Mouse (Mus musculus) limb, embryonic 12.5 days (tissue): ENCODE measurements at regions not wholly inside any gene's neighbourhood (a gene's known extent, or its start where the extent isn't known, plus 50 kb on each side); places are given as distances from the start of the nearest gene placed in this dataset.

ENCODE experiments used
- ATAC-seq: fragments of 200-750 bp; cut with Nextera tagmentation; 2 replicates; pipeline ENCODE4 v1.8.0; 2017; ENCODE audit warnings: low read depth, moderate TSS enrichment; ENCODE audit not compliant: insufficient number of reproducible peaks, insufficient read depth, low FRiP score, low TSS enrichment
- H3K27ac ChIP-seq: fragments of 300-500 bp; sonication (generic); 2 replicates; pipeline ENCODE4 v1.5.1; 2016; ENCODE audit warnings: mild to moderate bottlenecking, moderate library complexity
- H3K27me3 ChIP-seq: fragments of 300-500 bp; sonication (generic); 2 replicates; pipeline ENCODE4 v1.6.1; 2016; ENCODE audit warnings: mild to moderate bottlenecking, moderate library complexity
- H3K36me3 ChIP-seq: fragments of 300-500 bp; sonication (generic); 2 replicates; pipeline ENCODE4 v1.6.1; 2016; ENCODE audit warnings: mild to moderate bottlenecking, moderate library complexity
- H3K4me1 ChIP-seq: fragments of 300-500 bp; sonication (generic); replicated peaks from 2 replicates; pipeline ENCODE4 v1.6.1; 2016
- H3K4me2 ChIP-seq: fragments of 300-500 bp; sonication (generic); 2 replicates; pipeline ENCODE4 v1.6.1; 2016; ENCODE audit warnings: mild to moderate bottlenecking, moderate library complexity
- H3K4me3 ChIP-seq: fragments of 300-500 bp; sonication (generic); replicated peaks from 2 replicates; pipeline ENCODE4 v1.5.1; 2016; ENCODE audit warnings: mild to moderate bottlenecking
- H3K9ac ChIP-seq: fragments of 300-500 bp; sonication (generic); replicated peaks from 2 replicates; pipeline ENCODE4 v1.6.1; 2016; ENCODE audit warnings: mild to moderate bottlenecking, moderate library complexity
- H3K9me3 ChIP-seq: fragments of 300-500 bp; sonication (generic); 2 replicates; pipeline ENCODE4 v1.6.1; 2016; ENCODE audit warnings: mild to moderate bottlenecking, moderate library complexity
- WGBS: fragments of 180-500 bp; shearing (Covaris S2); methylation state at CpG from one replicate; pipeline ENCODE4 v1.1.7; 2016; 5-methylcytosine and 5-hydroxymethylcytosine counted together

DNA sequence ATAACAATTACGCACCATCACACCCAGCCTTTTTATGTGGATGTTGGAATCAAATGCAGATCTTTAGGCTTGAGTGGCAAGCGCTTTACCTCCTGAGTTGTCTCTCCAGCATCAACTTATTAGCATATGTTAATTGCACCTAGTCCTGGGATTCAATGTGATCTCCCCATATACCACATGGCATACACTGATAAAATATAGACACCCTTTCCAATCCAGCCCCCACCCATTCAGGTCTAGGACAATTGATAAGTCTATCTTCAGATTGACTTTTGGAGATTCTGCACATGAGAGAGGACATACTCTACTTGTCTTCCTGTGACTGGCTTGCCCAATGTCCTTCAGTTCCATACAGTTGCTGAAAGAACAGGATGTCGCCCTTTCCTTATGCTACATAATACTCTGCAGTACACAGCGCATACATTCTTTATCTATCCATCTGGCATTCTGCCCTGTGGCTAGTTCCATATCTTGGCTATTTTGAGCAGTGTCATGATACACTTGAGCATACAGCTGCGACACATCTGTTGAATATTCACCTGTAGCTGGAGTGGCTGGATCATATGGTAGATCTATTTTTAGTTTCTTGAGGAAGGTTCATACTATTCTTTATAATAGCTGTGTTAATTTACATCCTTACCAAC lies 120.3 kb downstream of the Gsdmc2 start:
- H3K4me1 ChIP-seq: 0 out of 2 replicates have a peak, but pooled peaks cover 4% of the 10 kb centered on the region
- no peak for ATAC-seq

DNA sequence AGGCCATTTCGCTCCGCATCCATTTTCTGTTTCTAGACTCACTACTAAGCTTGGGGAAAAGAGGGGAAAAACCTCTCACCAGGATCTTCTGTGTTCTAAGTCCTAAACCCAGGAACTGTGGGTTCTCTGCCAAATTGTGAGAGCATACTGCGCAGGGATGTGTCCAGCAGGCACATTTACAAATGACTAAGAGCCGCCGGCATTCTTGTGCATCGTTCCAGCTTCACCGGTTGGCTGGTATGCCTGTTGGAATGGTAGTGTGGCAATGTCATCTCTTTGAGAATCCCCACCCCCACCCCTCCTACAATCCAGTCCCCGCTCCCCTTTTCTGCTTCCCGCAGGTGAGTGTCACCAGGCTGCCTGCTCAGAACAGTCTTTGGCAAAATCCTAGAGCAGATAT lies 122.0 kb downstream of the Gsdmc2 start:
- no peak overlapping the region for H3K4me2 ChIP-seq
- H3K9me3 ChIP-seq: no peaks in the 10 kb centered on the region
- H3K36me3 ChIP-seq: no peaks in the 10 kb centered on the region
- 0 out of 2 replicates have a peak, but pooled peaks cover 4% of the 10 kb centered on the region for H3K4me1 ChIP-seq
- H3K27ac ChIP-seq: no peak overlapping the region
- ATAC-seq: no peak
- no peak overlapping the region for H3K4me3 ChIP-seq
- H3K27me3 ChIP-seq: no peaks in the 10 kb centered on the region
- H3K9ac ChIP-seq: no peak overlapping the region
- WGBS: 70% methylated on average over 9 of the region's 9 CpGs

More for the DNA sequence above, 120.3 kb downstream of the Gsdmc2 start:
- Histone ChIP-seq H3K4me3 (no peak overlapping the region), H3K27me3 (no peaks in the 10 kb centered on the region), H3K27ac (no peak overlapping the region), H3K9ac (no peak overlapping the region), H3K36me3 (no peaks in the 10 kb centered on the region), H3K4me2 (no peak overlapping the region), H3K9me3 (no peaks in the 10 kb centered on the region)
- WGBS: 90% methylated on average over 5 of the region's 5 CpGs

DNA sequence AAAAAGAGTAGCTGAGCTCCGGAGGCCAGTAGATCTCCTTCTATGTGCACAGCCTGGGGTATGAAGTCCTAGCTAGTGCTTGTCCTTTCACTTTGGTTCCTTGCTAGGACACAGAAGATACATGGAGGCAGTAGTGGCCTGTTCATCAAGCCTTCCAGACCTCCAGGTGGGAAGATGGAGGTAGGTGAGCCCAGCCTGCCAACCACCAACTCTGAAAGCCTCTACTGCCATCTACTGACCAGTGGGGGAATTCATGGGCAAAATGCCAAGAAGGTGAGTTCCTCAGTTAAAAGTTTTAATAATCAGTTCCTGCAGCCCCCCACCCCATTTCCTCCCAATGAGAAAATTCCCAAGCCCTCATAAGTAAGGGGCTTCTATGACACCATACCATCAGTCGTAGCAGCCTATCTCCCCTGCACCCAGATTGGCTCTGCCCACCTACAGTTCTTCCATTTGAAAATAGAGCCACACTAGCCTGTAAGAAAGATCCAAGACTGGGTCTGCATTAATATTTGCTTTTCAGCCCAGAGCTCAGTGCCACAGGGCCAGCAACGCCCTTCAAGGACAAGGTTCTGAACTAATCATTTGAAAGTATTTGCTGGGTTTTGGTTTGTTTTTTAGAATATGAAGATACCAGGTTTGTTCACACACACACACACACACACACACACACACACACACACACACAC lies 123.2 kb downstream of the Gsdmc2 start:
- no peak for ATAC-seq
- H3K4me1 ChIP-seq: 0 out of 2 replicates have a peak, but pooled peaks cover 2% of the 10 kb centered on the region
- no peak overlapping the region for H3K4me3 ChIP-seq
- no peak overlapping the region for H3K27ac ChIP-seq
- H3K9ac ChIP-seq: no peak overlapping the region
- no peak overlapping the region for H3K4me2 ChIP-seq
- no peaks in the 10 kb centered on the region for H3K36me3 ChIP-seq
- no peaks in the 10 kb centered on the region for H3K9me3 ChIP-seq
- 61% methylated on average over 3 of the region's 3 CpGs for WGBS
- no peaks in the 10 kb centered on the region for H3K27me3 ChIP-seq

DNA sequence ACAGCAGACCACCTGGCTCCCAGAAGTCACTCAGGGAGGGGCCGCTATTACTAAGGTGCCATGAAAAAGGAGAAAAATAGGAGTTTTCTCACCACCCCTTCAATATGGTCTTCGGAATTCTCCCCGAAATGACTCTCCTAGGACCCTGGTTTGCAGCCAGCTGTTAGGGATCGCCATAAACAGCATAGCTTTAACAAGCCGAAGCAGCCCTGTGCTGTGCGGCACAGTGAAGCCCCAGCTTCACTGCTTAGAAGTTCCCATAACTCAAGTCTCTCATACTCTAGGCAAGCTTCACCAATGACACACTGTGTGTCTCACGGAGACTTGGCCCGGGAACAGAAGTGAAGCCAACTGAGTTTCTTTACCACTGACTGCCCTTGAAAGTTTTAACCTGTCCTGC lies 127.2 kb downstream of the Gsdmc2 start:
- ATAC-seq: peak; percentile 73

DNA sequence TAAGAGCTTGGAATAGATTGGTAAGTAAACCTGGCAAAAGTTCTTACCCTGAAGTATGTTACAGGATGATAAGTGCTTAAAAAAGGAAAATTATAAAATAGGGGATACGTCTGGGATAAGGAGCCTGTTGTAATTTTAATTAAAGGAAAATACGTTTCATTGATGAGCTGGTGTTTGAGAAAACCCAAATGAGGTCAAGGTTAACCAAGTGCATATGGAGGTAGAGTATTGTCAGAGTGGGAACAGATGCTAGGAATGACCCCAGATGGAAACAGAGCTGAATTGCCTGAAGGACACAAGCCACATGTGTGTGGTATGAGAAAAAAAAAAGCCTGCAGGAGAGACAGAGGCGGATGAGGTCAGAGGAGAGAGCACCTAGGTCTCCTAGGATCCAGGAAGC lies 131.3 kb downstream of the Gsdmc2 start:
- Histone ChIP-seq H3K4me2 (no peak overlapping the region), H3K27me3 (no peaks in the 10 kb centered on the region), H3K4me3 (no peak overlapping the region), H3K36me3 (no peaks in the 10 kb centered on the region), H3K4me1 (no peaks in the 10 kb centered on the region), H3K9me3 (no peaks in the 10 kb centered on the region), H3K27ac (no peak overlapping the region), H3K9ac (no peak overlapping the region)
- ATAC-seq: no peak
- WGBS: 12% methylated on average over 3 of the region's 3 CpGs

More for the DNA sequence above, 127.2 kb downstream of the Gsdmc2 start:
- no peaks in the 10 kb centered on the region for H3K4me1 ChIP-seq
- H3K27me3 ChIP-seq: no peaks in the 10 kb centered on the region
- no peak overlapping the region for H3K4me2 ChIP-seq
- no peaks in the 10 kb centered on the region for H3K36me3 ChIP-seq
- H3K4me3 ChIP-seq: no peak overlapping the region
- no peaks in the 10 kb centered on the region for H3K9me3 ChIP-seq
- no peak overlapping the region for H3K27ac ChIP-seq
- H3K9ac ChIP-seq: no peak overlapping the region
- 69% methylated on average over 8 of the region's 8 CpGs for WGBS

DNA sequence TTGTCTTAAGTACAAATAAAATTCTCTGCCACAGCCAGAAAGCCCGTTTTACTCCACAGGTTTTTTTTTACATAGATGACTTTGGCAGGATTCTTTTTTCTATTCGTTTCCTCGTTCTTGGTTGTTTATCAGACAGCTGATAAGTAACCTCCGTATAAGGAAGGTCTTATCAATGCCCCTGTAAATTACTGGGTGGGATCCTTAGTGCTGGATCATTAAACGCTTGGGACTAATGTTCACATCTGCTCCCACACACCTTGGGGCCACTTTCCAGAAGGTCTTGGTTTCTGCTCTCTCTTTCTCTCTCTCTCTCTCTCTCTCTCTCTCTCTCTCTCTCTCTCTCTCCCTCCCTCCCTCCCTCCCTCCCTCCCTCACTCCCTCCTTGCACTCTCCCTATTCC lies 134.6 kb downstream of the Gsdmc2 start:
- Histone ChIP-seq H3K9ac (no peak overlapping the region), H3K9me3 (no peaks in the 10 kb centered on the region)
- WGBS: 59% methylated on average over 5 of the region's 5 CpGs

DNA sequence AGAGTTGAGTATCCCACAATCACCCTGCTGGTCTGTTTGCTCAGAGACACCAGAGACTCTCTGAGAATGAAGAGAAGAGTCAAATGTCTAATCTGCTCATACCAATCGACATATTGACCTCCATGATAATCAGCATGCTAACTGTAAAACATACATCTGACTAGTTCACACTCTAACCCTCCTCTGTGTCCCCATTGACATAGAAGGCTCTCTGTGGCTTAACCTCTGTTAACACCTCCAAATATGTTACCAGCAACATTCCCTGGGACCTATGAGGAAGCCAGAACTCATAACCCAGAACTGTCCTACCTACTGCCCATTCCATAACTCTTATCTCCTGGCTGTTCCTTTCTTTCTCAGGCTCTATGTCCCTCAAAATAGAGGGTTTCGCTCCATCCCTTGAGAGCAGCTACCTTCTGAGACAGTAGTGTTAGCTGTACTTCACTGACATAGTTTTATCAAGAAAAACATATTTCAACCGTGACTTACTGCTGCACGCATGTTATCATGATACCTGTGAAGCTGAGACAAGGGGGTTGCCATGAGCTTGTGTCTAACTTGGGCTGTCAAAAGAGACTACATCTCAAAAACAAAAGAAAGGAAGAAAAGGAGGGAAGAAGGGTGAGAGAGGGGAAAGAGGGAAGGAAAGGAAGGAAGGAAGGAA lies 135.6 kb downstream of the Gsdmc2 start:
- H3K4me1 ChIP-seq: no peaks in the 10 kb centered on the region
- H3K4me3 ChIP-seq: no peak overlapping the region
- H3K27ac ChIP-seq: no peak overlapping the region
- H3K36me3 ChIP-seq: no peaks in the 10 kb centered on the region
- 88% methylated on average over 4 of the region's 4 CpGs for WGBS
- ATAC-seq: no peak
- no peak overlapping the region for H3K9ac ChIP-seq
- no peaks in the 10 kb centered on the region for H3K9me3 ChIP-seq
- no peak overlapping the region for H3K4me2 ChIP-seq
- no peaks in the 10 kb centered on the region for H3K27me3 ChIP-seq

More for the DNA sequence above, 134.6 kb downstream of the Gsdmc2 start:
- Histone ChIP-seq H3K4me2 (no peak overlapping the region), H3K27ac (no peak overlapping the region), H3K4me1 (no peaks in the 10 kb centered on the region), H3K4me3 (no peak overlapping the region), H3K27me3 (no peaks in the 10 kb centered on the region), H3K36me3 (no peaks in the 10 kb centered on the region)
- no peak for ATAC-seq

DNA sequence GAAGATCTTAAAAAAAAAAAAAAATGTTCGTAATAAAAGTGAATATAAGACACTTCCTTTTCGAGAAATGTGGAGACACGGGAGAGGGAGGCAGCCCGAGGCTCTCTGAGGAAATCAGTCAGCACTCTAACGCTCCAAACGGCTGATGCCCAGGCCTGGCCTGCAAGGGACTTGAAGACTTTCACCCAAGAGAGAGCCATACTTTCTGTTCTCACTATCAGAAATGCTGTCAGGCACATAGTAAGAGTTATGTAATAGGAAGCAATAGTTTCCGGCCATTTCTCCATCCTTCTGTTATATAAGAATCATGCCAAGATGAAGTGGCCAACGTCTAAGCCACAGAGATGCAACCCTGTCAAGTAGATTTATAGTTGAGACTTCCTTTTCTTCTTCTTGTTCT lies 140.3 kb downstream of the Gsdmc2 start:
- Histone ChIP-seq H3K4me1 (no peaks in the 10 kb centered on the region), H3K36me3 (no peaks in the 10 kb centered on the region), H3K4me2 (no peak overlapping the region), H3K4me3 (no peak overlapping the region), H3K27ac (no peak overlapping the region), H3K9ac (no peak overlapping the region), H3K9me3 (no peaks in the 10 kb centered on the region), H3K27me3 (no peaks in the 10 kb centered on the region)
- 79% methylated on average over 8 of the region's 8 CpGs for WGBS
- ATAC-seq: no peak

DNA sequence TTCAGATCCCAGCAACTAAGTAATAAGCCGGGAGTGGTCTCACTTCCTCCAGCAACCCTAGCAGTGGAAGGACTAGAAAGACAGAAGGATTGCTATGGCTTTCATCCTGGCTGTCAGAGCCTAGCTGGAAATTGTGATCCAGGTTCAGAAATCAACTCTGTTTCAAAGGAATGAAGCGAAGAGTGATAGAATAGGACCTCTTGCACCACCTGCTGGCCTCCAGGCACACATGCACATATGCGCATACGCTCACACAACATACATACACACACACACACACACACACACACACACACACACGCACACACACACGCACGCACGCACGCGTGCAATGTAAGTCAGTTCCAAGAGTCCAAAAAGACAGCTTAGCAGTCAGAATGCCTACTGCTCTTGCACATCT lies 147.1 kb downstream of the Gsdmc2 start:
- Histone ChIP-seq H3K27me3 (no peaks in the 10 kb centered on the region), H3K4me1 (no peaks in the 10 kb centered on the region), H3K4me3 (no peak overlapping the region), H3K9ac (no peak overlapping the region), H3K36me3 (no peaks in the 10 kb centered on the region), H3K27ac (no peak overlapping the region), H3K4me2 (no peak overlapping the region), H3K9me3 (no peaks in the 10 kb centered on the region)
- no peak for ATAC-seq
- WGBS: 95% methylated on average over 10 of the region's 10 CpGs

DNA sequence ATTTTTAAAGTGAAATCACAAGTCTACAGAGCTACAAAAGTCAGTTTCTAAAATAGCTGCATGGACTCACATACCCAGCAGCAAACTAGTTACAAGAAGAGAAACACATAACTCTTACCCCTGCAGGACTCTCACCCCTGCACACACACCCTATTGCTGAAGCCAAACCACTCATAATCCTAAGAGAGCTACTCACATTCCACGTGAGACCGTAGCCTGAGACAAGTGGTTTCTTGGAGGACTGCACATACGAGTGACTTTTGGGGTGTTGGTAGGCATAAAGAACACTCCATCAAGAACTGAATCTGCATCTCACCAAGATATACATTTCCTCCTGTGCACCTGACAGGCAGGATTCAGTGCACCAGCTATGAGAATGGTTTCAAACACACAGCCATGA lies 150.8 kb downstream of the Gsdmc2 start:
- H3K27me3 ChIP-seq: no peaks in the 10 kb centered on the region
- no peak for ATAC-seq
- H3K4me3 ChIP-seq: no peak overlapping the region
- H3K36me3 ChIP-seq: no peaks in the 10 kb centered on the region
- no peak overlapping the region for H3K9ac ChIP-seq
- no peak overlapping the region for H3K27ac ChIP-seq
- H3K9me3 ChIP-seq: no peaks in the 10 kb centered on the region
- H3K4me1 ChIP-seq: no peaks in the 10 kb centered on the region
- no peak overlapping the region for H3K4me2 ChIP-seq
- 75% methylated on average over 3 of the region's 3 CpGs for WGBS

DNA sequence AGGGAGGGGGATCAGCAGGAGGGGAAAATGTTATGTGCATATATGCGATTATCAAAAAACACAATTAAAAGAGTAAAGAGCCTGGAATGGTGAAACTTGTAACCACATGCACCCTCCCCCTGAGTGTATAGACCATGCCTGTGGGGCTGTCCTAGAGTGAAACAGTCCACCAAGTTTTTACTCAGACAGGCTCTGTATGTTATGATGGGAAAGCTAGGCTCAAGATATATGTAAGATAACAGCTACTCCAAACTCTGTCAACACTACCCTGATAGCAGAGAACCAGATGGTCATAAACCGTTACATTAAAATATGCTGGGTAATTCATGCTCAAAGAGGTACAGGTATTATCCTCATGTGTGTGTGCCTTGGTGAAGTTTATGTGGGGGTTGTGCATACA lies 151.4 kb downstream of the Gsdmc2 start:
- Histone ChIP-seq H3K4me3 (no peak overlapping the region), H3K27me3 (no peaks in the 10 kb centered on the region), H3K36me3 (no peaks in the 10 kb centered on the region), H3K27ac (no peak overlapping the region), H3K9me3 (no peaks in the 10 kb centered on the region), H3K4me2 (no peak overlapping the region), H3K9ac (no peak overlapping the region), H3K4me1 (no peaks in the 10 kb centered on the region)
- no peak for ATAC-seq
- 88% methylated on average over 2 of the region's 2 CpGs for WGBS
